In genomic region chr4:150913743-150914142, GRCm38 (mm10) we compare ENCODE assay signal across 8 mouse cellular contexts. TPM values are rescaled to one million over a fixed set of nuclear protein-coding genes. Genes with fewer than 3 reads are reported as not detected.
DNase-seq lines count a peak whose midpoint lies in the region; ATAC-seq lines count a peak whose summit lies in the region.

No protein-coding gene starts in this region.

- peak overlapping the region; percentile 85 for H3K9ac ChIP-seq in embryonic facial prominence, embryonic 15.5 days
- H3K9ac ChIP-seq in limb, embryonic 13.5 days, result peak overlapping the region; percentile 76
- peak overlapping the region; percentile 73 for H3K9ac ChIP-seq in stomach, embryonic 14.5 days (replicated peaks; ENCODE audit: low read depth, low read length)

- peak overlapping the region; percentile 57 for H3K4me2 ChIP-seq in embryonic facial prominence, embryonic 15.5 days (replicated peaks)
- H3K4me2 ChIP-seq in limb, embryonic 13.5 days (replicated peaks), result peak overlapping the region; percentile 77
- H3K4me2 ChIP-seq in stomach, embryonic 14.5 days (replicated peaks; ENCODE audit: low read depth, low read length), result peak overlapping the region; percentile 56

- H3K4me3 ChIP-seq in megakaryocyte, embryonic 14.5 days (replicated peaks), result peak overlapping the region; percentile 96
- peak overlapping the region; percentile 75 for H3K4me3 ChIP-seq in embryonic facial prominence, embryonic 15.5 days (replicated peaks)
- H3K4me3 ChIP-seq in limb, embryonic 13.5 days, result peak overlapping the region; percentile 69
- peak overlapping the region; percentile 66 for H3K4me3 ChIP-seq in stomach, embryonic 14.5 days (ENCODE audit: low read depth, low read length)

- peaks cover 53% of the 10 kb centered on the region for H3K4me1 ChIP-seq in megakaryocyte, embryonic 14.5 days
- H3K4me1 ChIP-seq in embryonic facial prominence, embryonic 15.5 days, result peaks cover 19% of the 10 kb centered on the region
- H3K4me1 ChIP-seq in limb, embryonic 13.5 days, result peaks cover 21% of the 10 kb centered on the region
- H3K4me1 ChIP-seq in stomach, embryonic 14.5 days (ENCODE audit: control insufficient read depth, insufficient read depth, low read length), result peaks cover 17% of the 10 kb centered on the region; the same call in 1 of the 2 replicates

- ATAC-seq in megakaryocyte, adult 5-6 weeks (ENCODE audit: poor library complexity, severe bottlenecking), result no peak
- no peak for ATAC-seq in embryonic facial prominence, embryonic 15.5 days (ENCODE audit: insufficient number of reproducible peaks, low FRiP score, low TSS enrichment, low read depth)
- ATAC-seq in limb, embryonic 13.5 days (ENCODE audit: low FRiP score, low read depth), result no peak
- ATAC-seq in stomach, embryonic 14.5 days (ENCODE audit: insufficient number of reproducible peaks, insufficient read depth, low FRiP score, low read depth), result no peak

- no peaks in the 10 kb centered on the region for H3K36me3 ChIP-seq in megakaryocyte, embryonic 14.5 days (replicated peaks; ENCODE audit: low read length)
- no peaks in the 10 kb centered on the region for H3K36me3 ChIP-seq in embryonic facial prominence, embryonic 15.5 days
- no peaks in the 10 kb centered on the region for H3K36me3 ChIP-seq in limb, embryonic 13.5 days
- no peaks in the 10 kb centered on the region for H3K36me3 ChIP-seq in stomach, embryonic 14.5 days (ENCODE audit: control insufficient read depth, insufficient read depth, low read length)

- 14% methylated on average over 12 of the region's 12 CpGs for WGBS in embryonic facial prominence, embryonic 15.5 days
- 18% methylated on average over 12 of the region's 12 CpGs for WGBS in limb, embryonic 13.5 days
- WGBS in stomach, embryonic 14.5 days, result 15% methylated on average over 12 of the region's 12 CpGs

- no peaks in the 10 kb centered on the region for H3K9me3 ChIP-seq in megakaryocyte, embryonic 14.5 days
- no peaks in the 10 kb centered on the region for H3K9me3 ChIP-seq in embryonic facial prominence, embryonic 15.5 days (replicated peaks)
- no peaks in the 10 kb centered on the region for H3K9me3 ChIP-seq in limb, embryonic 13.5 days
- no peaks in the 10 kb centered on the region for H3K9me3 ChIP-seq in stomach, embryonic 14.5 days (ENCODE audit: control insufficient read depth, low read depth, low read length)

- DNase-seq in right cerebral cortex, adult 2 months (ENCODE audit: low spot score in 2 of 2), result no peak
- no peak for DNase-seq in retina, embryonic 14.5 days (ENCODE audit: low spot score)
- no peak for DNase-seq in spleen, adult 12 weeks (ENCODE audit: low spot score)

- peak overlapping the region; percentile 93 for H3K27ac ChIP-seq in embryonic facial prominence, embryonic 15.5 days (replicated peaks)
- peak overlapping the region; percentile 82; the same call in 1 of the 2 replicates for H3K27ac ChIP-seq in limb, embryonic 13.5 days
- H3K27ac ChIP-seq in stomach, embryonic 14.5 days (ENCODE audit: low read length), result peak overlapping the region; percentile 85

- no peaks in the 10 kb centered on the region for H3K27me3 ChIP-seq in megakaryocyte, embryonic 14.5 days (replicated peaks)
- no peaks in the 10 kb centered on the region for H3K27me3 ChIP-seq in embryonic facial prominence, embryonic 15.5 days
- H3K27me3 ChIP-seq in limb, embryonic 13.5 days, result no peaks in the 10 kb centered on the region
- H3K27me3 ChIP-seq in stomach, embryonic 14.5 days (ENCODE audit: control insufficient read depth, insufficient read depth, low read length), result no peaks in the 10 kb centered on the region

RNA-seq across cellular contexts. Expression of gene Park7, which starts 0.5 kb away (rescaled TPM):
- polyA plus RNA-seq in megakaryocyte, embryonic 14.5 days (2012; ENCODE audit: insufficient read depth, low replicate concordance), result 90.4 and 277 TPM in 2 replicates
- total RNA-seq in megakaryocyte, adult 5-6 weeks (2015), result 118 and 123 TPM in 2 replicates
- total RNA-seq in megakaryocyte, adult 5-6 weeks (2017), result 153 and 156 TPM in 2 replicates
- 374 TPM in 2 replicates for polyA plus RNA-seq in embryonic facial prominence, embryonic 15.5 days (2015; fragmentation: Nextera tagmentation; extraction: Ambion mirVana)
- polyA plus RNA-seq in limb, embryonic 13.5 days (2015; fragmentation: Nextera tagmentation; extraction: Ambion mirVana), result 411 and 442 TPM in 2 replicates
- polyA plus RNA-seq in stomach, embryonic 14.5 days (2014; fragmentation: Nextera tagmentation; extraction: Ambion mirVana), result 439 and 440 TPM in 2 replicates

RNA-seq across cellular contexts. Expression of gene Tnfrsf9, which starts 0.6 kb away (rescaled TPM):
- 1.0 TPM in 1 of 2 replicates, not detected in the other for polyA plus RNA-seq in megakaryocyte, embryonic 14.5 days (2012; ENCODE audit: insufficient read depth, low replicate concordance)
- total RNA-seq in megakaryocyte, adult 5-6 weeks (2015), result 0.11 and 2.2 TPM in 2 replicates
- 0.26 and 0.81 TPM in 2 replicates for total RNA-seq in megakaryocyte, adult 5-6 weeks (2017)
- 1.0 and 1.3 TPM in 2 replicates for polyA plus RNA-seq in embryonic facial prominence, embryonic 15.5 days (2015; fragmentation: Nextera tagmentation; extraction: Ambion mirVana)
- polyA plus RNA-seq in limb, embryonic 13.5 days (2015; fragmentation: Nextera tagmentation; extraction: Ambion mirVana), result 0.40 and 0.51 TPM in 2 replicates
- polyA plus RNA-seq in stomach, embryonic 14.5 days (2014; fragmentation: Nextera tagmentation; extraction: Ambion mirVana), result 0.80 and 0.97 TPM in 2 replicates
